In genomic region chr19:41817325-41817724, GRCm38 (mm10) we compare ENCODE assay signal across 9 mouse cellular contexts. TPM values are rescaled to one million over a fixed set of nuclear protein-coding genes. Genes with fewer than 3 reads are reported as not detected.
DNase-seq lines count a peak whose midpoint lies in the region; ATAC-seq lines count a peak whose summit lies in the region.
"Had no signal": no experiment of that assay in that cellular context is flagged by ENCODE, and none has a peak within 500 bp of the region (broad histone marks: within the 10 kb centered on the region; RNA-seq: fewer than 3 reads in every experiment).

No protein-coding gene starts in this region.

- H3K9ac ChIP-seq in liver, embryonic 13.5 days, result 0 out of 2 replicates have a peak overlapping the region, but pooled peaks have one; percentile 11
- no peak overlapping the region for H3K9ac ChIP-seq in limb, embryonic 12.5 days (replicated peaks)

- H3K4me2 ChIP-seq in liver, embryonic 13.5 days, result no peak overlapping the region
- H3K4me2 ChIP-seq in limb, embryonic 12.5 days, result peak overlapping the region; percentile 19; the same call in 1 of the 2 replicates

- ATAC-seq in liver, embryonic 13.5 days (ENCODE audit: low read depth), result no peak
- peak; percentile 47; the same call in 1 of the 2 replicates for ATAC-seq in limb, embryonic 12.5 days (ENCODE audit: insufficient number of reproducible peaks, insufficient read depth, low FRiP score, low TSS enrichment, low read depth)
- ATAC-seq: inflammation-experienced regulatory T-cells, adult 6 months had no signal

- no peaks in the 10 kb centered on the region for H3K36me3 ChIP-seq in liver, embryonic 13.5 days
- no peaks in the 10 kb centered on the region for H3K36me3 ChIP-seq in limb, embryonic 12.5 days

- no peak overlapping the region for H3K27ac ChIP-seq in liver, embryonic 13.5 days
- H3K27ac ChIP-seq in limb, embryonic 12.5 days, result peak overlapping the region; percentile 82

- no peaks in the 10 kb centered on the region for H3K27me3 ChIP-seq in liver, embryonic 13.5 days
- H3K27me3 ChIP-seq in limb, embryonic 12.5 days, result peaks cover 8% of the 10 kb centered on the region

- 64% methylated on average over 10 of the region's 10 CpGs for WGBS in liver, embryonic 13.5 days (ENCODE audit: insufficient replicate concordance)
- 41% methylated on average over 10 of the region's 10 CpGs for WGBS in limb, embryonic 12.5 days

- no peak overlapping the region for H3K4me3 ChIP-seq in liver, embryonic 13.5 days (replicated peaks)
- H3K4me3 ChIP-seq in limb, embryonic 12.5 days (replicated peaks), result no peak overlapping the region

- H3K4me1 ChIP-seq in liver, embryonic 13.5 days (replicated peaks), result peaks cover 37% of the 10 kb centered on the region
- peaks cover 24% of the 10 kb centered on the region for H3K4me1 ChIP-seq in limb, embryonic 12.5 days (replicated peaks)

- DNase-seq in adrenal gland, postnatal 10 days, result peak; percentile 66
- DNase-seq in adrenal gland, adult 18-20 months (ENCODE audit: low spot score in 2 of 2), result no peak
- DNase-seq in liver, embryonic 13.5 days, result no peak
- no peak for DNase-seq in liver
- DNase-seq in gastrocnemius, adult 18-20 months (ENCODE audit: low spot score), result peak; percentile 88
- no peak for DNase-seq in ovary, adult 18-20 months (ENCODE audit: low spot score)
- no peak for DNase-seq in thymus, postnatal 14 days

- 0 out of 2 replicates have a peak, but pooled peaks cover 3% of the 10 kb centered on the region for H3K9me3 ChIP-seq in liver, embryonic 13.5 days (replicated peaks)
- H3K9me3 ChIP-seq in limb, embryonic 12.5 days, result 0 out of 2 replicates have a peak, but pooled peaks cover 5% of the 10 kb centered on the region

RNA-seq across cellular contexts. Expression of gene Frat1, which starts 12.4 kb away (rescaled TPM):
- 10 to 100 TPM in 1 of 2 experiments, 1 to 10 TPM in 1; 8.6 to 11.7 TPM for total RNA-seq in adrenal gland, postnatal 10 days (2021)
- 1 to 10 TPM; 4.1 to 4.9 TPM for total RNA-seq in adrenal gland, adult 18-20 months (2021)
- polyA plus RNA-seq in liver, embryonic 13.5 days (2015; fragmentation: Nextera tagmentation; extraction: Ambion mirVana), result 13.7 and 14.5 TPM in 2 replicates
- 1 to 10 TPM; 3.5 to 6.2 TPM for total RNA-seq in gastrocnemius, adult 18-20 months (2021)
- polyA plus RNA-seq in limb, embryonic 12.5 days (2016; fragmentation: Nextera tagmentation; extraction: Ambion mirVana), result 5.8 and 6.2 TPM in 2 replicates

RNA-seq across cellular contexts. Expression of gene Arhgap19, which starts 15.5 kb away (rescaled TPM):
- total RNA-seq in adrenal gland, postnatal 10 days (2021), result 1 to 10 TPM; 7.6 to 8.6 TPM
- 1 to 10 TPM; 4.2 to 4.8 TPM for total RNA-seq in adrenal gland, adult 18-20 months (2021)
- 25.0 and 33.6 TPM in 2 replicates for polyA plus RNA-seq in liver, embryonic 13.5 days (2015; fragmentation: Nextera tagmentation; extraction: Ambion mirVana)
- total RNA-seq in gastrocnemius, adult 18-20 months (2021), result 1 to 10 TPM; 8.0 to 8.1 TPM
- 33.5 and 35.0 TPM in 2 replicates for polyA plus RNA-seq in limb, embryonic 12.5 days (2016; fragmentation: Nextera tagmentation; extraction: Ambion mirVana)

RNA-seq across cellular contexts. Expression of gene Frat2, which starts 30.6 kb away (rescaled TPM):
- total RNA-seq in adrenal gland, postnatal 10 days (2021), result 1 to 10 TPM; 4.8 to 7.1 TPM
- total RNA-seq in adrenal gland, adult 18-20 months (2021), result 1 to 10 TPM; 1.4 to 3.4 TPM
- 4.6 and 6.0 TPM in 2 replicates for polyA plus RNA-seq in liver, embryonic 13.5 days (2015; fragmentation: Nextera tagmentation; extraction: Ambion mirVana)
- total RNA-seq in gastrocnemius, adult 18-20 months (2021), result 10 to 100 TPM in 1 of 2 experiments, 1 to 10 TPM in 1; 6.6 to 12.4 TPM
- polyA plus RNA-seq in limb, embryonic 12.5 days (2016; fragmentation: Nextera tagmentation; extraction: Ambion mirVana), result 5.0 and 5.6 TPM in 2 replicates

Comparison
In these comparisons a context has a peak if more than half of its experiments do, and no peak if none do; other contexts are left out.
1. DNase-seq: peak in adrenal gland, postnatal 10 days (single experiment) and gastrocnemius, adult 18-20 months (single experiment); none in adrenal gland, adult 18-20 months (0 of 2), liver, embryonic 13.5 days (single experiment), liver (single experiment), ovary, adult 18-20 months (single experiment) and thymus, postnatal 14 days (single experiment).